Mouse (Mus musculus) adrenal gland, postnatal 10 days (tissue): ENCODE results near the gene Hyal3. TPM values are rescaled to one million over a fixed set of nuclear protein-coding genes. Genes with fewer than 3 reads are reported as not detected.
"Not testable (repeated sequence)": the region's sequence is repeated elsewhere in the genome, so short reads cannot be mapped to it uniquely, and the experiment has no call there.

Source experiments
- DNase-seq: peaks from one replicate; pipeline ENCODE4 v3.0.0; 2021; ENCODE audit warnings: mixed read lengths
- total RNA-seq, 2 experiments: library from RNA; stranded (reverse); gene quantifications; 2 replicates each; pipeline ENCODE4 v1.2.3; 2021

Hyal3 gene
- total RNA-seq, 2 experiments from 2014 or later, result 1.0 to 1.2 TPM

DNA sequence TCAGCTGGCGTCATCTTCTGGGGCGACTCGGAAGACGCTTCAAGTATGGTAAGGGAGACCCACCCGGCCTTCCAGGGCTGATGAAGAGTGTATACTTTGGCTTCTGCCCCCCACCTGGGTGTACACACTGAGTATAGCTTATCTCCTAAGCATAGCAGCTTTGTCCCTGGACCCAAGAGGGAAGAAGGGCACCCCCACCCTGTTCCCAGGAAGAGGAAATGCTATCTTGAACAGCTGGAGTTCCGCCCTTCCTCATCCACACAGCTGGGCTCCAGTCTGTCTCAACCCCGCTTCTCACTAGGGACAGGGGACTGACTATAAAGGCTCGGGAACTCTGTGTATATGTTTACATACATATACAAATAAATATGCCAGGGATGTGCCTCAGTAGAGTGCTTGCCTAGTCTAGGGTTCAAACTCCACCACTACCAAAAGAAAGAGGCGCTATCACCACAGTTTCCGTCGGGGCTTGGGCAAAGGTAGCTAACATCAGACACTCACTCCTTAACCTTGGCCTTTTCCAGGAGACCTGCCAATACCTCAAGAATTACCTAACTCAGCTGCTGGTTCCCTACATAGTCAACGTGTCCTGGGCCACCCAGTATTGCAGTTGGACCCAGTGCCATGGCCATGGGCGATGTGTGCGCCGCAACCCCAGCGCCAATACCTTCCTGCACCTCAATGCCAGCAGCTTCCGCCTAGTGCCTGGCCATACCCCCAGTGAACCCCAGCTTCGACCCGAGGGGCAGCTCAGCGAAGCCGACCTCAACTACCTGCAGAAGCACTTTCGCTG, 8.9 kb upstream of the Hyal3 start:
- DNase-seq, result no peak

DNA sequence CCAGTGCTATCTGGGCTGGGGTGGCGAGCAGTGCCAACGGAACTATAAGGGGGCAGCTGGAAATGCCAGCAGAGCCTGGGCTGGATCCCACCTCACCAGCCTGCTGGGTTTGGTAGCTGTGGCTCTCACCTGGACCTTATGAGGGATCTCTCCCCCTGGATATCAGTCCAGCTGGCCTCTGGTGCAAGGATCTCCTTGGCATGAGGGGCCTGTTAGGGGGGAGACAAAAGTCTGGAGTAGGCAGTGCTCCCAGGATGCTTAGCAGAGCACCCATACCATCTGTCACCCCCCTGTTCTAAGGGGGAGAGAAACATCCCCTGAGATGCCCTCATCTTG, 8.3 kb upstream of the Hyal3 start:
- DNase-seq, result no peak

DNA sequence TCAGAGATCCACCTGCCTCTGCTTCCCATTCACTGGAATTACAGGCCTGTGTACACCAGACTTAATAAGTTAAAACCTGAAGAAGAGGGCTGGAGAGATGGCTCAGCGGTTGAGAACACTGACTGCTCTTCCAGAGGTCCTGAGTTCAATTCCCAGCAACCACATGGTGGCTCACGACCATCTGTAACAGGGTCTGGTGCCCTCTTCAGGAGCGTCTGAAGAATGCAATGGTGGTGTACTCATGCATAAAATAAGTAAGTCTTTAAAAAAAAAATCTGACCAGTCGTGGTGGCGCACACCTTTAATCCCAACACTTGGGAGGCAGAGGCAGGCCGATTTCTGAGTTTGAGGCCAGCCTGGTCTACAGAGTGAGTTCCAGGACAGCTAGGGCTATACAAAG, 6.8 kb upstream of the Hyal3 start:
- not testable (repeated sequence) for DNase-seq

- no peak for DNase-seq
These were observed 4.8 kb upstream of the Hyal3 start for GRCm38 (mm10) chr9:107575579-107576356.

DNA sequence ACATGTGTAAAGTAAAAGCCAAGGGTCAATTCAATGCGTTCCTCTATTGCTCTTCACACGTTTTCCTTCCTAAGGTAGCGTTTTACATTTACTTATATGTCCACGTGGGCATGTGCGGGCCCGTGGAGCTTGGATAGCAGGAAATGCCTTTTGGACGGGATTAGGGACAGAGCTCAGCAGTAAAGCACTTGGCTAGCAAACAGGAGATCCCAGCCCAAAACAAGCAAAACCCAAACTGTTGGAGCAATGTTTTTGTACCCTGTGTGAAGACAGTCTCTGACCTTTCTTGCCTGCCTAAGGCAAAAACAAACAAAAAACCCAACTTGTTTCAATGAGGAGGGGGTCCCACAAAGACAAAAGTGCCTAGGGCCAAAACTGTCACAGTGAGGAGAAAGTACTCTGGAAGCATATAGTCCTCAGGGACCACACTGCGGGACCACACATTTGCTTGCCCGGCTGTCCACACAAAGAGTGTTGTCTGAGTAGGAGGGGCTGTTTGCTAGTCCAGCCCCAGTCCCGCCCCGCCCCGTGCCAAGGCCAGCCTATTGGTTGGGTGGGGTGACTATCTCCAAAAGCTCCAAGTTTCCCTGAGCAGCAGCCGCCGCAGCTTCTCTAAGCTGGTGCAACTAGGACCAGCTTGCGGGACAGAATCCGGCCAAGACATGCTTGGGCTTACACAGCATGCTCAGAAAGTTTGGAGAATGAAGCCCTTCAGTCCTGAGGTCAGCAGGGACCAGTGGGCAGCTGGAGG, 4.1 kb upstream of the Hyal3 start, which contains the start of gene Hyal1:
Hyal1 (plus strand) TSS at position 571 of the 751 bp plus-strand sequence.
- peak; percentile 95 for DNase-seq

DNA sequence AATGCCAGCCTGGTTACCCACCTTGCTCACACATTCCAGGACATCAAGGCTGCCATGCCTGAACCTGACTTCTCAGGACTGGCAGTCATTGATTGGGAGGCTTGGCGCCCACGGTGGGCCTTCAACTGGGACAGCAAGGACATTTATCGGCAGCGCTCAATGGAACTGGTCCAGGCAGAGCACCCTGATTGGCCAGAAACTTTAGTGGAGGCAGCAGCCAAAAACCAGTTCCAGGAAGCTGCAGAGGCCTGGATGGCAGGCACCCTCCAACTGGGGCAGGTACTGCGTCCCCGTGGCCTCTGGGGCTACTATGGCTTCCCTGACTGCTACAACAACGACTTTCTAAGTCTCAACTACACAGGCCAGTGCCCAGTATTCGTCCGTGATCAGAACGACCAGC, 2.7 kb upstream of the Hyal3 start:
- peak; percentile 43 for DNase-seq

DNA sequence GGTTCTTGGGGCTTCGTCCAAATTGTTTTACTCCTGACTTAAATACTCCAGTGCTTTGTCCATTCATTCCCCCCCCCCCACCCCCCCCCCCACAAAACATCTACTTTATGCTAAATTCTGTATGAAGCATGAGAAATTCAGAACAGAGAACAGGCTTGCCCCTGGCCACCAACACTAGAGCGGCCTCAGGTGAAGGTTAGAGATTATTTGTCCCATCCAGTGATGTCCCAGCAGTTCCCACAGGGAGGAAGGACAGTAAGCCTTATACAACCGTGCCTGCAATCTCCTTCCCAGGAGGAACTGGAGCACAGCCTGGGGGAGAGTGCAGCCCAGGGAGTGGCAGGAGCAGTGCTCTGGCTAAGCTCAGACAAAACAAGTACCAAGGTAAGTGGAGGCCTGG, 2.0 kb upstream of the Hyal3 start, which contains the start of gene Naa80:
Naa80 (plus strand) TSS at position 301 of the 400 bp plus-strand sequence.
- no peak for DNase-seq

DNA sequence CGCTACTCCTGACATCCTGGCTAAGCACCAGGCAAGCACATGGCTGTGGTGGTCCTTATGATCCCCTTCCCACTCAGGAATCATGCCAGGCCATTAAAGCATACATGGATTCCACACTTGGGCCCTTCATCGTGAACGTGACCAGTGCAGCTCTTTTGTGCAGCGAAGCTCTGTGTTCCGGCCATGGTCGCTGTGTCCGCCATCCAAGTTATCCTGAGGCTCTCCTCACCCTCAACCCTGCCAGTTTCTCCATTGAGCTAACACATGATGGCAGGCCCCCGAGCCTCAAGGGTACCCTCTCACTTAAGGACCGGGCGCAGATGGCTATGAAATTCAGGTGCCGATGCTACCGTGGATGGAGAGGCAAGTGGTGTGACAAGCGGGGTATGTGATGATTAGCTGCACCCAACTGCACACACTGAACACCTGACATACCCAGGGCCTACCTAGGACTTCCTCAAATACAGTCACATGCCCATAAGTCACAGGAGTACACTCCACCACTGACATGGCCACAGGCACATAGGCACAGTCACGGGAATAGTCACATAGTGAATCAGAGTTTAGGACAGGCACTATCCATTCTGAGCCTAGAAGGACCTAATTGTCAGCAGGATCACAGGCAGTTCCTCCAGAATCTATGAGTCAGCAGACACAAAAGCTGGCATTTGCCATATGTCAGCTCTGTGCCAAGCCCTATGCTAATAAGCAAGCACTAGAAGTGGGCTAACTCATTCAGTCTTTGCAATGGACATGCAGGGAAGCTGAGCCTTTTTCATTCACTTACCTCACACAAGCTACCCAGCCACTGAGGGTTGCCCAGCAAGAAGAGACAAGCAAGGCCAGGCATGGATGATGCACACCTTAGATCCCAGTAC, 1.4 kb upstream of the Hyal3 start:
- no peak for DNase-seq

GRCm38 (mm10) chr9:107581584-107581983, 966 bp downstream of the Hyal3 start:
- no peak for DNase-seq

DNA sequence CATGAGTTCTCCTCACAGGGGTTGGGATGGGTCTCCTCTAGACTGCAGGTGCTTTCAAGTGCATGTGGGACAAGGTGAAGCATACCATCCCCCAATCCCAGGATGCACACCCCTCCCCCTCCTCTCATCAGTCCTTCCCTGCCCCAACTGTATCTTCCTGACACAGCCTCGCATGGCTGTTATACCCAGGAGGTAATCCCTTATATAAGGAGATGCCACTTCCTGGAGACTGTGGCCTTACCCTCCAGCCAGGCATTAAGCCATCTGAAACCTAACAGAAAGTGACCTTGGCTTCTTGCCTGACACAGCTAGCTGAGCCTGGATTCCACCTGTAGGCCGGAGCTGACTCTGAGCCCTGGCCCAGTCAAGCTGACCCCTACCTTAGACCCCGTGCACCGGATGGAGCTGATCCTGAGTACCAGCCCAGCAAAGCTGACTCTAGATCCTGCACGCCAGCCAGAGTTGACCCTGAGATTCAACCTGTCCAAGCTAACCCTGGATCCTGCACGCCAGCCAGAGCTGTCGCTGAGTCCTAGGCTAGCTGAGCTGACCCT, 2.0 kb downstream of the Hyal3 start:
- DNase-seq, result no peak

DNA sequence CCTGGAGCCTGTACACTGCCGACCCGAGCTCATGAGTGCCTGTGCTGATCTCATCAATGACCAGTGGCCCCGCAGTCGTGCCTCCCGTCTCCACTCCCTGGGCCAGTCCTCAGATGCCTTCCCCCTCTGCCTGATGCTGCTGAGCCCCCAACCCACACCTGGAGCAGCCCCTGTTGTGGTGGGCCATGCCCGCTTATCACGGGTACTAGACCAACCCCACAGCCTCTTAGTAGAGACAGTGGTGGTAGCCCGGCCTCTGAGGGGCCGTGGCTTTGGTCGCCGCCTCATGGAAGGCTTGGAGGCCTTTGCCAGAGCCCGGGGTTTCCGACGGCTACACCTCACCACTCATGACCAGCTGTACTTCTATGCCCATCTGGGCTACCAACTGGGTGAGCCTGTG, 2.6 kb downstream of the Hyal3 start:
- DNase-seq, result no peak

DNA sequence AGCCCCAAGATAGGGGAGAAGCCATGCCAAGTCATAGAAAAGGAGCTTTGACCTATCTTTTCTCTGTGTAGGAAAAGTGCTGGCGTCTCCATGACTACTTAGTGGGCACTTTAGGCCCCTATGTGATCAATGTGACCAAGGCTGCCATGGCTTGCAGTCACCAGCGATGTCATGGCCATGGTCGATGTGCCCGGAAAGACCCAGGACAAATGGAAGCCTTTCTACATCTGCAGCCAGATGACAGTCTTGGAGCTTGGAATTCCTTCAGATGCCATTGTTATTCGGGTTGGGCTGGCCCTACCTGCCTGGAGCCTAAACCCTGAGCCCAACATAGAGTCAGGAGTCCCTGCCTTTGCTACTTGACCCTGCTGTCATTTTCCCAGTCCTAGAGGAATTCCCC, 5.9 kb downstream of the Hyal3 start:
- DNase-seq, result no peak

GRCm38 (mm10) chr9:107586974-107587832, 6.6 kb downstream of the Hyal3 start, which contains the start of gene Ifrd2:
Gene Ifrd2, plus strand, starts transcription at chr9:107587642.
- peak; percentile 95 for DNase-seq

GRCm38 (mm10) chr9:107587833-107588639, 7.4 kb downstream of the Hyal3 start:
- DNase-seq, result peak; percentile 69

GRCm38 (mm10) chr9:107590058-107590772, 9.6 kb downstream of the Hyal3 start:
- no peak for DNase-seq

DNA sequence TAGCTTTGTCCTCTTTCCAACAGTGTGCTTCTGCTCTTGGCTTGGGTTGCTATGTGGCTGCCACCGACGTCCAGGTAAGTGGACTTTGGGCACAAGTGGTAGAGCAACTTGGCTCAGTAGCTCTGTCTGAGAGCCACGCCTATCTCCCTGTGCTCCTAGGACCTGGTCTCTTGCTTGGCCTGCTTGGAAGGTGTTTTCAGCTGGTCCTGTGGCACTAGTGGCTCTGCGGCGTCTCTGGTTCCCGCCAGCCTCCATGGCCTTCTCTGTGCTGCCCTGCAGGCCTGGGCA, 10.1 kb downstream of the Hyal3 start:
- no peak for DNase-seq

DNA sequence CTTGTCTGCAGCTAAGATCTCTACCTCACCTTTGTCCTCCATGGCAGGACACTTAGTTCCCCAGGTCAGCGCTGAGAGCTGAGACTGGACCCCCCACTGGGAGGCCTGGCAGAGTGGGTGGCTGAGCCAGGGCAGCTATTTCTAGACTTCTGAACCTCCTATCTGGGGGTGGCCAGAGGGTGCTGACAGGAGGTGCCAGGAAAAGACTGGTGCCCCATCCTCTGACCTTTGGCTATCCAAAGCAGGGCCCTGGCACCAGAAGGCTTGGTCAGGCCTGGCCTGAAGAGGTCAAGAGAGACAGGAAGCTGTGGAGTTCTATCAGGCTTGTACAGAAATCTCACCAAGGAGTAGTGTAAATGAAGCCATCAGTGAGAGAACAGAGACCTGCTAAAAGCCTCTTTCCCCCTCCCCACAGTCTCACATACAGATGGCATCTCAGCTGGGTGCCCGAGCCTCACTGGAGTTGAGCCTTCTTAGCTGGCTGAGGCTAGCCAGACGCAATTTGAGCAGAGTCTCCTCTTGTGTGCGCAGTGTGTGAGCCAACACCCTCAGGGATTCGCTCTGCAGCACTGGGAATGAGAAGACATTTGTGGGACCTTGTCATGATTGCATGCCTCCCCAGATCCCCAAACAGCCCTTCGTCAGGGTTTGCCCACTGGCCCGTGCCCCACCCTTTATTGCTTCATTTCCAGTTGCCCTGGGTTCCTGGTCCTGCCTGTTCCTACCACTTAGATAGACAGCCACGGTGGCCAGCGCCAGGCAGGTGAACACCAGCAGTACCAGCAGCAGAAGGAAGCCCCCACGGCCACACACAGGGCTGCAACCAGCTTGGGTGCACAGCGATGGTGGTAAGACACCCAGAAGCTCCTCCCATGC, 12.7 kb downstream of the Hyal3 start:
- no peak for DNase-seq
